Mouse (Mus musculus): ENCODE measurements at regions not wholly inside any gene's neighbourhood (a gene's known extent, or its start where the extent isn't known, plus 50 kb on each side); places are given as distances from the start of the nearest gene placed in this dataset.

DNA sequence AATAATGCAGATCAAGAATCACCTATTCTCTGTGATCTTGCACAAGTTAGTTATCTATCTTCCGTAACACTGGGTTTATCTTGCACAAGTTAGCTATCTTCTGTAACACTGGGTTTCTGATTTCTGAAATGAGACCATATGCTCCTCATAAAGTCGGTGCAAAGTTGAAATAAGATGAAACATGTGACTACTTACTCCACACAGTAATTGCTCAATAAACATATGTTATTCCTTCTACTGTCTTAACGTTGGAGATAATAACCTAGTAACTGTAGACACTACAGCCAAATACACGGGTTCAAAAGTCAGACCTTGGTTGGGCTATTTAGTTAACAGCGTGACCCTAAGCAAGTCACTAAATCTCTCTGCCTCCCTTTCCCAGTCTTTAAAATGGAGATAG lies 65.8 kb upstream of the Atp11b start:
- ATAC-seq = no peak
- no peak overlapping the region for H3K27ac ChIP-seq (ENCODE audit: low read length)
- WGBS = 80% methylated on average over 5 of the region's 5 CpGs

DNA sequence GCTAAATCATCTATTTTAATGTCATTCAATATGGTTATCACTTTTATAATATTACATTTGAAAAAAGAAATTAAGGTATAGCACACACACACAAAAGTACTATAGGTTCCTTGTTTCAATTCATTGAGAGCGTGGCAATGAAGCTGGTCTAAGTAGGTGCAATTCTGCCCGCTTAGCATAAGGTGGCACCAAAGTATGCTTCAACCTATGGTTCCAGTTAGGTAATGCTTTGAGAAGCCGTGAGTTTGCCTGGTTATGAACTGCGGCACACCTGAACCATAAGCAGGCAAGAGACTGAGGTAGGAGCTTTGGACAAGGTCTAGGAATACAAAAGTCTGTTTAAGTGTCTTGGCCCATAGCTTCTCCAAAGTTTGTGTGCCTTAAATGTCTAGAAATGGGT lies 65.1 kb upstream of the Atp11b start:
- H3K4me3 ChIP-seq (replicated peaks; ENCODE audit: low read length) = no peak overlapping the region
- no peak overlapping the region for H3K27ac ChIP-seq (ENCODE audit: low read length)
- H3K9ac ChIP-seq (replicated peaks; ENCODE audit: low read depth, low read length) = no peak overlapping the region
- no peak overlapping the region for H3K4me2 ChIP-seq (ENCODE audit: low read length)
- H3K9me3 ChIP-seq (ENCODE audit: control insufficient read depth, low read length) = no peaks in the 10 kb centered on the region
- peak; percentile 89 for ATAC-seq
- WGBS = 14% methylated on average over 4 of the region's 4 CpGs
- no peaks in the 10 kb centered on the region for H3K27me3 ChIP-seq (replicated peaks; ENCODE audit: control insufficient read depth, insufficient read depth, low read length)
- H3K36me3 ChIP-seq (ENCODE audit: control insufficient read depth, insufficient read depth) = no peaks in the 10 kb centered on the region
- H3K4me1 ChIP-seq (replicated peaks; ENCODE audit: control insufficient read depth, insufficient read depth, low read length) = no peaks in the 10 kb centered on the region

More for the DNA sequence above, 65.8 kb upstream of the Atp11b start:
- H3K27me3 ChIP-seq (replicated peaks; ENCODE audit: control insufficient read depth, insufficient read depth, low read length) = no peaks in the 10 kb centered on the region
- H3K4me3 ChIP-seq (replicated peaks; ENCODE audit: low read length) = no peak overlapping the region
- no peak overlapping the region for H3K9ac ChIP-seq (replicated peaks; ENCODE audit: low read depth, low read length)
- H3K4me1 ChIP-seq (replicated peaks; ENCODE audit: control insufficient read depth, insufficient read depth, low read length) = no peaks in the 10 kb centered on the region
- no peaks in the 10 kb centered on the region for H3K36me3 ChIP-seq (ENCODE audit: control insufficient read depth, insufficient read depth)
- no peaks in the 10 kb centered on the region for H3K9me3 ChIP-seq (ENCODE audit: control insufficient read depth, low read length)
- no peak overlapping the region for H3K4me2 ChIP-seq (ENCODE audit: low read length)

GRCm38 (mm10) chr3:35693039-35693438 lies 60.9 kb upstream of the Atp11b start:
- no peaks in the 10 kb centered on the region for H3K9me3 ChIP-seq (ENCODE audit: control insufficient read depth, low read length)
- no peak overlapping the region for H3K27ac ChIP-seq (ENCODE audit: low read length)
- H3K27me3 ChIP-seq (replicated peaks; ENCODE audit: control insufficient read depth, insufficient read depth, low read length) = no peaks in the 10 kb centered on the region
- no peak overlapping the region for H3K9ac ChIP-seq (replicated peaks; ENCODE audit: low read depth, low read length)
- no peaks in the 10 kb centered on the region for H3K36me3 ChIP-seq (ENCODE audit: control insufficient read depth, insufficient read depth)
- peak; percentile 81 for ATAC-seq
- no peak overlapping the region for H3K4me3 ChIP-seq (replicated peaks; ENCODE audit: low read length)
- WGBS = 57% methylated on average over 6 of the region's 6 CpGs
- H3K4me2 ChIP-seq (ENCODE audit: low read length) = no peak overlapping the region
- H3K4me1 ChIP-seq (replicated peaks; ENCODE audit: control insufficient read depth, insufficient read depth, low read length) = no peaks in the 10 kb centered on the region

DNA sequence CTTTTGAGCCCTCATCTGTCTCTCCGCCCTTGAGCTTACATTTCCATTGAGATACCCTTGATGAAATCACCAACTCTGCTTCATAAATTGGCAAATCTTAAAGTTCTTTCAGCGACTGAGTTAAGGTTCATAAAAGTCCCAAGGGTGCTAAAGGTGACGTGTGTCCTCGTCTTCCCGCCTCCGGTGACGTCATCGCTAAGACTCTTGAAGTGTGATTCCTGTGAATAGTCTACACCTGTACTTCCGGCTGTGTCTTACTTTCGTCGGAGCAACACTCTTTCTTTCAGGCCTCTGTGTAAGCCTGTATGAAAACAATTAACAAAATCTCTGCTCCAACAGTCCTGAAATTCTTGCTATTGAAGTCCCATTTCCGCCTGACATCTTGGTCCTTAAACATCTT lies 60.4 kb upstream of the Atp11b start:
- Histone ChIP-seq H3K9ac (replicated peaks; ENCODE audit: low read depth, low read length) (no peak overlapping the region), H3K36me3 (ENCODE audit: control insufficient read depth, insufficient read depth) (no peaks in the 10 kb centered on the region), H3K4me2 (ENCODE audit: low read length) (no peak overlapping the region), H3K9me3 (ENCODE audit: control insufficient read depth, low read length) (no peaks in the 10 kb centered on the region), H3K27ac (ENCODE audit: low read length) (no peak overlapping the region), H3K4me1 (replicated peaks; ENCODE audit: control insufficient read depth, insufficient read depth, low read length) (no peaks in the 10 kb centered on the region), H3K4me3 (replicated peaks; ENCODE audit: low read length) (no peak overlapping the region), H3K27me3 (replicated peaks; ENCODE audit: control insufficient read depth, insufficient read depth, low read length) (no peaks in the 10 kb centered on the region)
- no peak for ATAC-seq
- 87% methylated on average over 12 of the region's 12 CpGs for WGBS

GRCm38 (mm10) chr3:35694241-35694640 lies 59.7 kb upstream of the Atp11b start:
- no peak overlapping the region for H3K4me3 ChIP-seq (replicated peaks; ENCODE audit: low read length)
- no peak overlapping the region for H3K4me2 ChIP-seq (ENCODE audit: low read length)
- no peak overlapping the region for H3K9ac ChIP-seq (replicated peaks; ENCODE audit: low read depth, low read length)
- H3K4me1 ChIP-seq (replicated peaks; ENCODE audit: control insufficient read depth, insufficient read depth, low read length) = no peaks in the 10 kb centered on the region
- H3K27me3 ChIP-seq (replicated peaks; ENCODE audit: control insufficient read depth, insufficient read depth, low read length) = no peaks in the 10 kb centered on the region
- no peak overlapping the region for H3K27ac ChIP-seq (ENCODE audit: low read length)
- no peaks in the 10 kb centered on the region for H3K36me3 ChIP-seq (ENCODE audit: control insufficient read depth, insufficient read depth)
- no peak for ATAC-seq
- no peaks in the 10 kb centered on the region for H3K9me3 ChIP-seq (ENCODE audit: control insufficient read depth, low read length)
- WGBS = 67% methylated on average over 4 of the region's 4 CpGs

GRCm38 (mm10) chr3:35695859-35696258 lies 58.0 kb upstream of the Atp11b start:
- ATAC-seq = no peak
- Histone ChIP-seq H3K4me3 (replicated peaks; ENCODE audit: low read length) (no peak overlapping the region), H3K27me3 (replicated peaks; ENCODE audit: control insufficient read depth, insufficient read depth, low read length) (no peaks in the 10 kb centered on the region), H3K9me3 (ENCODE audit: control insufficient read depth, low read length) (no peaks in the 10 kb centered on the region), H3K27ac (ENCODE audit: low read length) (no peak overlapping the region), H3K36me3 (ENCODE audit: control insufficient read depth, insufficient read depth) (no peaks in the 10 kb centered on the region), H3K4me1 (replicated peaks; ENCODE audit: control insufficient read depth, insufficient read depth, low read length) (no peaks in the 10 kb centered on the region), H3K4me2 (ENCODE audit: low read length) (no peak overlapping the region), H3K9ac (replicated peaks; ENCODE audit: low read depth, low read length) (no peak overlapping the region)
- 71% methylated on average over 3 of the region's 3 CpGs for WGBS

DNA sequence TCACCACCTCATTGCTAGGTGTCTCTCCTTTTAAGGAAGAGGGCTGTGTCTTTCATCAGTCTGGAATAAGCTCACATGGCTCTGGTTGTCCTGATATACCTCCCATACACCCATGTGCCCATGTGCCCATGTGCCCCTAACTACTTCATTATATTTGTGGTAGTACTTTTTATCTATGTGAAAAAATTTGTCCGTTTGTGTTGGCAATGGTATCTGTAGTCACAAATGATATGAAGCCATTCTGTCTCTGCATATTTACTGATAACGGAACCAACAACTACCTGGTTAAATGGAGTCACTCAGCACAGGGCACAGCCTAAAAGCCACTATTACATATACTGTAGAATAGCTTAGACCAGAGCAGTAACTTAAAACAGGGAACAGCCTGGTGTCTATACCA lies 54.6 kb upstream of the Atp11b start:
- Histone ChIP-seq H3K27ac (ENCODE audit: low read length) (no peak overlapping the region), H3K4me3 (replicated peaks; ENCODE audit: low read length) (no peak overlapping the region), H3K4me2 (ENCODE audit: low read length) (no peak overlapping the region), H3K27me3 (replicated peaks; ENCODE audit: control insufficient read depth, insufficient read depth, low read length) (no peaks in the 10 kb centered on the region), H3K9me3 (ENCODE audit: control insufficient read depth, low read length) (no peaks in the 10 kb centered on the region), H3K9ac (replicated peaks; ENCODE audit: low read depth, low read length) (no peak overlapping the region), H3K4me1 (replicated peaks; ENCODE audit: control insufficient read depth, insufficient read depth, low read length) (no peaks in the 10 kb centered on the region), H3K36me3 (ENCODE audit: control insufficient read depth, insufficient read depth) (no peaks in the 10 kb centered on the region)
- WGBS = 89% methylated on average over 2 of the region's 2 CpGs
- no peak for ATAC-seq

DNA sequence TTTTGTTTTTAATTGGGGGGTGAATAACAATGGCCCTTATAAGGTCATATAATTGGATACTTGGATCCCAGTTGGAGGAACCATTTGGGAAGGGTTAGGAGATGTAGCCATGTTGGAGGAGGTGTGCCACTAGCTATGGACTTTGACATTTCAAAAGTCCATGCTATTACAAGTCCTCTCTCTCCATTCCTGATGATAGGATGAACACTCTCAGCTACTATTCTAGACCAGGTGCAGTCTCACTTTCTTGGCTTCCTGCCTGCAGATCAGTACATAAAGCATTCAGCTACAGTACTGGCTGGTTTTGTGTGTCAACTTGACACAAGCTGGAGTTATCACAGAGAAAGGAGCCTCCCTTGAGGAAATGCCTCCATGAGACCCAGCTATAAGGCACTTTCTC lies 53.9 kb upstream of the Atp11b start:
- no peaks in the 10 kb centered on the region for H3K4me1 ChIP-seq (replicated peaks; ENCODE audit: control insufficient read depth, insufficient read depth, low read length)
- no peak overlapping the region for H3K27ac ChIP-seq (ENCODE audit: low read length)
- no peak overlapping the region for H3K4me2 ChIP-seq (ENCODE audit: low read length)
- H3K9me3 ChIP-seq (ENCODE audit: control insufficient read depth, low read length) = no peaks in the 10 kb centered on the region
- no peaks in the 10 kb centered on the region for H3K36me3 ChIP-seq (ENCODE audit: control insufficient read depth, insufficient read depth)
- no peak overlapping the region for H3K4me3 ChIP-seq (replicated peaks; ENCODE audit: low read length)
- ATAC-seq = no peak
- H3K9ac ChIP-seq (replicated peaks; ENCODE audit: low read depth, low read length) = no peak overlapping the region
- H3K27me3 ChIP-seq (replicated peaks; ENCODE audit: control insufficient read depth, insufficient read depth, low read length) = no peaks in the 10 kb centered on the region

DNA sequence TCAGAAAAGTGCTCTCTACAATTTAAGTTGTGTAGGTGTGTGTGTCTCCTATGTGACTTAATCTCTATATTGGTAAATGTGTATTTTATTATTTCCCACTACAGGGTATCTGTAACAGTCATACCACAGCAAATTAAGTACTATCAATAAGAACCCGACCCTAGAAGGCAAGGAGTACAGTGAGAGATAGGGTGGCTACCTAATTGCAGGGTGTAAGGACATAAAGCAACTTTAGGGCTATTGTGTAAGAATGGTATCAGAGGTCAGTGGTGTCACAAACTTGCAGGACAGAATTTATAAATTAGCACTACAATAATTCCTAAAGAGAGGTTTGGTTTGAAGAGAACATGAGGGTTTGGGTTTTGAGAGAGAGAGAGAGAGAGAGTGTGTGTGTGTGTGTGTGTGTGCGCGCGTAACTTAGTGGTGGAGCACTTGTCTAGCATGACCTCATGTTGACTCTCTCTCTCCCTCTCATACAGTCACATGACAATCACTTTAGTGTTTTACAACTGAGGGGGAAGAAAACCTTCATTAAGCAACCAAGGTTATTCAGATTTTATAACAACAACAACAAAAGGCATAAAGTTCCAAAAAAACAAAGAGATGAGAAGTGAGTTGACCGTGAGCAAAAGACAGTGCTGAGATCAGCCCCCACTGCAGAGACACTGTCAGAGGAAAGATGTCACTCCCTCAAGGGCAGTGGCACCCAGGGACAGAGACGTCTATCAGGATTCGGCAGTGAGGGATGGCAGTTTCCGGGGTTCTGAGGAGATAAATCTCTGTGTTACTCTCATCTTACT lies 50.2 kb upstream of the Atp11b start:
- no peaks in the 10 kb centered on the region for H3K9me3 ChIP-seq (ENCODE audit: control insufficient read depth, low read length)
- ATAC-seq = no peak
- H3K27ac ChIP-seq (ENCODE audit: low read length) = no peak overlapping the region
- H3K27me3 ChIP-seq (replicated peaks; ENCODE audit: control insufficient read depth, insufficient read depth, low read length) = no peaks in the 10 kb centered on the region
- H3K9ac ChIP-seq (replicated peaks; ENCODE audit: low read depth, low read length) = no peak overlapping the region
- H3K4me1 ChIP-seq (replicated peaks; ENCODE audit: control insufficient read depth, insufficient read depth, low read length) = no peaks in the 10 kb centered on the region
- WGBS = 83% methylated on average over 8 of the region's 8 CpGs
- H3K36me3 ChIP-seq (ENCODE audit: control insufficient read depth, insufficient read depth) = no peaks in the 10 kb centered on the region
- no peak overlapping the region for H3K4me2 ChIP-seq (ENCODE audit: low read length)
- no peak overlapping the region for H3K4me3 ChIP-seq (replicated peaks; ENCODE audit: low read length)
